ENCODE assay signal across 7 mouse cellular contexts in genomic region chr14:30715618-30716050, GRCm38 (mm10). TPM values are rescaled to one million over a fixed set of nuclear protein-coding genes. Genes with fewer than 3 reads are reported as not detected.
DNase-seq lines count a peak whose midpoint lies in the region; ATAC-seq lines count a peak whose summit lies in the region.

No protein-coding gene starts in this region.

- H3K36me3 ChIP-seq in hindbrain, embryonic 15.5 days: no peaks in the 10 kb centered on the region

- DNase-seq in cerebellum, adult 9-11 months: peak; percentile 85
- DNase-seq in frontal cortex, postnatal 36 days (ENCODE audit: low spot score in 2 of 2): peak; percentile 73 to 76
- peak; percentile 70 to 90 for DNase-seq in left cerebral cortex, postnatal 10 days (ENCODE audit: extremely low spot score in 1 of 2, low spot score in 2 of 2)
- peak; percentile 89 to 90 for DNase-seq in right cerebral cortex, postnatal 10 days (ENCODE audit: low spot score in 2 of 2)

- intact Hi-C loops in left cerebral cortex, postnatal 10 days (cut with DNase I): loop anchor here (5.0 kb wide), 1 partner anchor 72 kb away; no protein-coding TSS in a partner anchor

- H3K27me3 ChIP-seq in hindbrain, embryonic 15.5 days: no peaks in the 10 kb centered on the region

- peak overlapping the region; percentile 63 for H3K4me3 ChIP-seq in hindbrain, embryonic 15.5 days

- no peaks in the 10 kb centered on the region for H3K9me3 ChIP-seq in hindbrain, embryonic 15.5 days

- peaks cover 16% of the 10 kb centered on the region for H3K4me1 ChIP-seq in hindbrain, embryonic 15.5 days (replicated peaks)

- ATAC-seq in activated CD4-positive, CD25-positive, alpha-beta regulatory T cell, adult 4 months: peak; percentile 64
- peak; percentile 86 for ATAC-seq in hindbrain, embryonic 15.5 days (ENCODE audit: low FRiP score, low read depth)
- ATAC-seq in megakaryocyte, adult 5-6 weeks (ENCODE audit: poor library complexity, severe bottlenecking): peak; percentile 61

- H3K9ac ChIP-seq in hindbrain, embryonic 15.5 days: peak overlapping the region; percentile 81

- WGBS in hindbrain, embryonic 15.5 days: under 1% methylated on average over 46 of the region's 68 CpGs

- H3K4me2 ChIP-seq in hindbrain, embryonic 15.5 days: peak overlapping the region; percentile 73

- peak overlapping the region; percentile 96 for H3K27ac ChIP-seq in hindbrain, embryonic 15.5 days (replicated peaks)

RNA-seq across cellular contexts. Expression of gene Sfmbt1, which starts 1.0 kb away (rescaled TPM):
- polyA plus RNA-seq in activated CD4-positive, CD25-positive, alpha-beta regulatory T cell, adult 4 months (2017; shearing (Covaris generic)): 1 to 10 TPM; 6.8 to 8.3 TPM
- 16.9 and 18.1 TPM in 2 replicates for polyA plus RNA-seq in hindbrain, embryonic 15.5 days (2015; fragmentation: Nextera tagmentation; extraction: Ambion mirVana)
- 10 to 100 TPM; 26.7 TPM for total RNA-seq in left cerebral cortex, postnatal 10 days (2021)
- total RNA-seq in megakaryocyte, adult 5-6 weeks (2015): 6.5 and 7.0 TPM in 2 replicates
- total RNA-seq in megakaryocyte, adult 5-6 weeks (2017): 7.3 and 7.6 TPM in 2 replicates

Comparison
In these comparisons a context has a peak if more than half of its experiments do, and no peak if none do; other contexts are left out.
1. Peak in every context shown above with its lines: DNase-seq, ATAC-seq, H3K4me3 ChIP-seq and H3K27ac ChIP-seq.